Mouse (Mus musculus) midbrain, embryonic 14.5 days (tissue): ENCODE measurements at regions not wholly inside any gene's neighbourhood (a gene's known extent, or its start where the extent isn't known, plus 50 kb on each side); places are given as distances from the start of the nearest gene placed in this dataset.
A peak's percentile ranks its signal among the peaks of the same experiment; 100 is the strongest.
"Not testable (repeated sequence)": the region's sequence is repeated elsewhere in the genome, so short reads cannot be mapped to it uniquely, and the experiment has no call there.

Experiments used
- ATAC-seq: fragments of 200-750 bp; cut with Nextera tagmentation; 2 replicates; pipeline ENCODE4 v1.8.0; 2017; ENCODE audit warnings: moderate number of reproducible peaks, moderate library complexity; ENCODE audit not compliant: low FRiP score, low TSS enrichment
- DNase-seq: peaks from one replicate; pipeline ENCODE4 v3.0.0-alpha.2; 2015
- H3K27ac ChIP-seq: fragments of 300-500 bp; sonication (generic); replicated peaks from 2 replicates; pipeline ENCODE4 v1.5.1; 2014; ENCODE audit warnings: mild to moderate bottlenecking, low read depth, low read length, moderate library complexity
- H3K27me3 ChIP-seq: fragments of 300-500 bp; sonication (generic); 2 replicates; pipeline ENCODE4 v1.6.1; 2014; ENCODE audit warnings: low read length, control low read depth, mixed read lengths; ENCODE audit not compliant: control insufficient read depth, insufficient read depth
- H3K36me3 ChIP-seq: fragments of 300-500 bp; sonication (generic); 2 replicates; pipeline ENCODE4 v1.6.1; 2014; ENCODE audit warnings: low read length, control low read depth; ENCODE audit not compliant: control insufficient read depth, insufficient read depth
- H3K4me1 ChIP-seq: fragments of 300-500 bp; sonication (generic); 2 replicates; pipeline ENCODE4 v1.6.1; 2014; ENCODE audit warnings: mild to moderate bottlenecking, antibody characterized with exemption, low read length, control low read depth; ENCODE audit not compliant: control insufficient read depth, insufficient read depth
- H3K4me2 ChIP-seq: fragments of 300-500 bp; sonication (generic); 2 replicates; pipeline ENCODE4 v1.6.1; 2014; ENCODE audit warnings: mild to moderate bottlenecking, low read length, moderate library complexity
- H3K4me3 ChIP-seq: fragments of 300-500 bp; sonication (generic); replicated peaks from 2 replicates; pipeline ENCODE4 v1.5.1; 2014; ENCODE audit warnings: low read depth, low read length
- H3K9ac ChIP-seq: fragments of 300-500 bp; sonication (generic); replicated peaks from 2 replicates; pipeline ENCODE4 v1.6.1; 2014; ENCODE audit warnings: mild to moderate bottlenecking, low read length, moderate library complexity
- H3K9me3 ChIP-seq: fragments of 300-500 bp; sonication (generic); 2 replicates; pipeline ENCODE4 v1.6.1; 2016; ENCODE audit warnings: low read length, control low read depth, mixed read lengths; ENCODE audit not compliant: control insufficient read depth
- WGBS: fragments of 180-500 bp; shearing (Covaris S2); extraction: QIAGEN DNeasy Blood & Tissue Kit; methylation state at CpG from one replicate; pipeline ENCODE4 v1.1.7; 2014; 5-methylcytosine and 5-hydroxymethylcytosine counted together

- H3K27ac ChIP-seq = no peak overlapping the region
- no peaks in the 10 kb centered on the region for H3K4me1 ChIP-seq
- H3K4me2 ChIP-seq = no peak overlapping the region
- no peak for ATAC-seq
- DNase-seq = no peak
- WGBS = 72% methylated on average over 6 of the region's 6 CpGs
- no peak overlapping the region for H3K4me3 ChIP-seq
- no peaks in the 10 kb centered on the region for H3K27me3 ChIP-seq
- H3K9ac ChIP-seq = no peak overlapping the region
- no peaks in the 10 kb centered on the region for H3K36me3 ChIP-seq
- no peaks in the 10 kb centered on the region for H3K9me3 ChIP-seq
Measured at GRCm38 (mm10) chr2:75781781-75782211, 50.2 kb upstream of the Agps start.

- ATAC-seq (peak; percentile 58; the same call in 1 of the 2 replicates), DNase-seq (peak; percentile 83)
- Histone ChIP-seq H3K9ac (no peak overlapping the region), H3K9me3 (no peaks in the 10 kb centered on the region), H3K4me2 (no peak overlapping the region), H3K27ac (no peak overlapping the region), H3K36me3 (no peaks in the 10 kb centered on the region), H3K4me1 (no peaks in the 10 kb centered on the region), H3K4me3 (no peak overlapping the region), H3K27me3 (no peaks in the 10 kb centered on the region)
- 1% methylated on average over 3 of the region's 3 CpGs for WGBS
Measured at GRCm38 (mm10) chr2:75781078-75781477, 50.9 kb upstream of the Agps start.

GRCm38 (mm10) chr2:75778628-75779027, 53.3 kb upstream of the Agps start:
- not testable (repeated sequence) for ATAC-seq, H3K27ac ChIP-seq, H3K36me3 ChIP-seq, H3K9ac ChIP-seq, H3K4me3 ChIP-seq, DNase-seq, H3K9me3 ChIP-seq, H3K4me2 ChIP-seq, H3K27me3 ChIP-seq, H3K4me1 ChIP-seq
- WGBS = 93% methylated on average over 3 of the region's 3 CpGs

- Histone ChIP-seq H3K4me3 (no peak overlapping the region), H3K27me3 (no peaks in the 10 kb centered on the region), H3K36me3 (no peaks in the 10 kb centered on the region), H3K27ac (no peak overlapping the region), H3K9me3 (no peaks in the 10 kb centered on the region), H3K4me2 (peak overlapping the region; percentile 5), H3K9ac (no peak overlapping the region), H3K4me1 (no peaks in the 10 kb centered on the region)
- no peak for ATAC-seq
- no peak for DNase-seq
- WGBS = 10% methylated on average over 5 of the region's 6 CpGs
Measured at GRCm38 (mm10) chr2:75777040-75777451, 54.9 kb upstream of the Agps start.

- ATAC-seq (no peak), DNase-seq (no peak)
- Histone ChIP-seq H3K9me3 (no peaks in the 10 kb centered on the region), H3K27me3 (no peaks in the 10 kb centered on the region), H3K27ac (no peak overlapping the region), H3K4me3 (no peak overlapping the region), H3K36me3 (no peaks in the 10 kb centered on the region), H3K9ac (no peak overlapping the region), H3K4me2 (peak overlapping the region; percentile 5), H3K4me1 (no peaks in the 10 kb centered on the region)
- WGBS = 36% methylated on average over 12 of the region's 12 CpGs
Measured at GRCm38 (mm10) chr2:75776533-75776932, 55.4 kb upstream of the Agps start.

GRCm38 (mm10) chr2:75775217-75775616, 56.8 kb upstream of the Agps start:
- no peaks in the 10 kb centered on the region for H3K4me1 ChIP-seq
- no peak overlapping the region for H3K9ac ChIP-seq
- no peaks in the 10 kb centered on the region for H3K9me3 ChIP-seq
- WGBS = 79% methylated on average over 1 of the region's 1 CpGs
- no peak overlapping the region for H3K27ac ChIP-seq
- no peak for ATAC-seq
- no peaks in the 10 kb centered on the region for H3K36me3 ChIP-seq
- H3K27me3 ChIP-seq = no peaks in the 10 kb centered on the region
- no peak for DNase-seq
- H3K4me2 ChIP-seq = no peak overlapping the region
- no peak overlapping the region for H3K4me3 ChIP-seq

- Histone ChIP-seq H3K4me1 (no peaks in the 10 kb centered on the region), H3K36me3 (no peaks in the 10 kb centered on the region), H3K9ac (no peak overlapping the region), H3K9me3 (no peaks in the 10 kb centered on the region), H3K27me3 (no peaks in the 10 kb centered on the region), H3K27ac (no peak overlapping the region), H3K4me2 (no peak overlapping the region), H3K4me3 (no peak overlapping the region)
- 92% methylated on average over 5 of the region's 5 CpGs for WGBS
- no peak for DNase-seq
- ATAC-seq = no peak
Measured at GRCm38 (mm10) chr2:75773431-75773830, 58.5 kb upstream of the Agps start.

GRCm38 (mm10) chr2:75772251-75772956, 59.6 kb upstream of the Agps start:
- ATAC-seq (no peak), DNase-seq (no peak)
- no peak overlapping the region for H3K9ac ChIP-seq
- H3K4me3 ChIP-seq = no peak overlapping the region
- H3K4me2 ChIP-seq = no peak overlapping the region
- H3K4me1 ChIP-seq = peaks cover 5% of the 10 kb centered on the region; the same call in 1 of the 2 replicates
- 51% methylated on average over 11 of the region's 11 CpGs for WGBS
- H3K27ac ChIP-seq = no peak overlapping the region
- no peaks in the 10 kb centered on the region for H3K9me3 ChIP-seq
- no peaks in the 10 kb centered on the region for H3K36me3 ChIP-seq
- H3K27me3 ChIP-seq = no peaks in the 10 kb centered on the region

GRCm38 (mm10) chr2:75770633-75771032, 61.3 kb upstream of the Agps start:
- Histone ChIP-seq H3K36me3 (no peaks in the 10 kb centered on the region), H3K9ac (no peak overlapping the region), H3K4me3 (no peak overlapping the region), H3K27ac (no peak overlapping the region), H3K4me1 (peaks cover 5% of the 10 kb centered on the region; the same call in 1 of the 2 replicates), H3K4me2 (no peak overlapping the region), H3K9me3 (no peaks in the 10 kb centered on the region), H3K27me3 (no peaks in the 10 kb centered on the region)
- no peak for ATAC-seq
- DNase-seq = no peak
- 84% methylated on average over 1 of the region's 1 CpGs for whole genome bisulfite sequencing
